Mouse (Mus musculus): ENCODE results near the gene Atf7ip. TPM values are rescaled to one million over a fixed set of nuclear protein-coding genes. Genes with fewer than 3 reads are reported as not detected.

The Atf7ip gene
- polyA plus RNA-seq, 1 experiment from 2014 or later: 47.0 TPM

DNA sequence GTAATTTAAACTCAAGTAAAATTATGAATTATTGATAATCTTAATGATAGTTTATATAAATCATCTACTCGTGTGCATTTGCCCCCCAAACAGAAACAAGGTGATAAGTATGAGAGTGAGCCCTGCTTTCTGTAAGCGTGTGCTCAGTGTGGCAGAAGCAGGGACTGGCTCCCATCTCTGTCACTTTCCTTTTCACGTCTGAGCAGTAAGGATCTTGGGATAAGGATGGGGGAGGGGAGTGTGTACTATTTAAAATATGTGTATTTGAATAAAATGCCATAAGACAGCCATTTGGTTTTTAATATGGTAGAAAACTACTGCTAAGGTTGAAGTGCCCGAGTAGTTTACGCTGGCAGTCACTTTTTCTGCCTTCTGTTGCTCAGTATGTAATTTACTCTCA lies 29.2 kb downstream of the Atf7ip start:
- Histone ChIP-seq H3K4me2 (ENCODE audit: low read length) (peak overlapping the region; percentile 59), H3K4me1 (ENCODE audit: control insufficient read depth in 2 of 2, insufficient read depth in 2 of 2, low read length in 2 of 2) (peaks cover 11 to 43% of the 10 kb centered on the region in 2 experiments), H3K27ac (replicated peaks in 1 of 2; ENCODE audit: control insufficient read depth in 1 of 2, insufficient read depth in 1 of 2, low read depth in 2 of 2, low read length in 2 of 2) (peak overlapping the region; percentile 44 to 64; a peak in 3 of 4 replicates), H3K9me3 (ENCODE audit: control insufficient read depth, low read length) (no peaks in the 10 kb centered on the region), H3K9ac (ENCODE audit: low read length) (peak overlapping the region; percentile 48), H3K4me3 (ENCODE audit: control insufficient read depth in 1 of 2, insufficient read depth in 1 of 2, low read depth in 1 of 2, low read length in 2 of 2) (peak overlapping the region in 1 of 2 experiments; percentile 11; a peak in 1 of 4 replicates), H3K27me3 (ENCODE audit: control insufficient read depth, insufficient read depth, low read length) (no peaks in the 10 kb centered on the region), H3K36me3 (ENCODE audit: control insufficient read depth, insufficient read depth, low read length) (peaks cover 29% of the 10 kb centered on the region)
- no peak for ATAC-seq (ENCODE audit: insufficient number of reproducible peaks, insufficient read depth, low FRiP score, low read depth)
- WGBS: 34% methylated on average over 5 of the region's 5 CpGs

GRCm38 (mm10) chr6:136536121-136536520 lies 30.2 kb downstream of the Atf7ip start:
- peak overlapping the region; percentile 41 to 58 for H3K27ac ChIP-seq (replicated peaks in 1 of 2; ENCODE audit: control insufficient read depth in 1 of 2, insufficient read depth in 1 of 2, low read depth in 2 of 2, low read length in 2 of 2)
- 26% methylated on average over 5 of the region's 5 CpGs for WGBS
- no peak for ATAC-seq (ENCODE audit: insufficient number of reproducible peaks, insufficient read depth, low FRiP score, low read depth)
- H3K9me3 ChIP-seq (ENCODE audit: control insufficient read depth, low read length): no peaks in the 10 kb centered on the region
- H3K36me3 ChIP-seq (ENCODE audit: control insufficient read depth, insufficient read depth, low read length): peaks cover 35% of the 10 kb centered on the region
- peaks cover 14 to 35% of the 10 kb centered on the region in 2 experiments for H3K4me1 ChIP-seq (ENCODE audit: control insufficient read depth in 2 of 2, insufficient read depth in 2 of 2, low read length in 2 of 2)
- H3K9ac ChIP-seq (ENCODE audit: low read length): peak overlapping the region; percentile 35; the same call in 1 of the 2 replicates
- no peaks in the 10 kb centered on the region for H3K27me3 ChIP-seq (ENCODE audit: control insufficient read depth, insufficient read depth, low read length)
- H3K4me3 ChIP-seq (ENCODE audit: control insufficient read depth in 1 of 2, insufficient read depth in 1 of 2, low read depth in 1 of 2, low read length in 2 of 2): no peak overlapping the region
- peak overlapping the region; percentile 59 for H3K4me2 ChIP-seq (ENCODE audit: low read length)

GRCm38 (mm10) chr6:136541350-136541749 lies 35.4 kb downstream of the Atf7ip start:
- Histone ChIP-seq H3K4me2 (ENCODE audit: low read length) (no peak overlapping the region), H3K9me3 (ENCODE audit: control insufficient read depth, low read length) (no peaks in the 10 kb centered on the region), H3K36me3 (ENCODE audit: control insufficient read depth, insufficient read depth, low read length) (peaks cover 35% of the 10 kb centered on the region), H3K4me3 (ENCODE audit: control insufficient read depth in 1 of 2, insufficient read depth in 1 of 2, low read depth in 1 of 2, low read length in 2 of 2) (no peak overlapping the region), H3K27me3 (ENCODE audit: control insufficient read depth, insufficient read depth, low read length) (no peaks in the 10 kb centered on the region), H3K4me1 (ENCODE audit: control insufficient read depth in 2 of 2, insufficient read depth in 2 of 2, low read length in 2 of 2) (peaks cover 10 to 35% of the 10 kb centered on the region in 2 experiments), H3K9ac (ENCODE audit: low read length) (peak overlapping the region; percentile 21; the same call in 1 of the 2 replicates), H3K27ac (replicated peaks in 1 of 2; ENCODE audit: control insufficient read depth in 1 of 2, insufficient read depth in 1 of 2, low read depth in 2 of 2, low read length in 2 of 2) (peak overlapping the region; percentile 33 to 68; a peak in 3 of 4 replicates)
- 74% methylated on average over 5 of the region's 5 CpGs for WGBS
- ATAC-seq (ENCODE audit: insufficient number of reproducible peaks, insufficient read depth, low FRiP score, low read depth): no peak

GRCm38 (mm10) chr6:136542105-136542504 lies 36.1 kb downstream of the Atf7ip start:
- no peaks in the 10 kb centered on the region for H3K27me3 ChIP-seq (ENCODE audit: control insufficient read depth, insufficient read depth, low read length)
- H3K4me1 ChIP-seq (ENCODE audit: control insufficient read depth in 2 of 2, insufficient read depth in 2 of 2, low read length in 2 of 2): peaks cover 10 to 37% of the 10 kb centered on the region in 2 experiments
- WGBS: 88% methylated on average over 1 of the region's 1 CpGs
- H3K4me3 ChIP-seq (ENCODE audit: control insufficient read depth in 1 of 2, insufficient read depth in 1 of 2, low read depth in 1 of 2, low read length in 2 of 2): no peak overlapping the region
- H3K9ac ChIP-seq (ENCODE audit: low read length): peak overlapping the region; percentile 21; the same call in 1 of the 2 replicates
- H3K27ac ChIP-seq (replicated peaks in 1 of 2; ENCODE audit: control insufficient read depth in 1 of 2, insufficient read depth in 1 of 2, low read depth in 2 of 2, low read length in 2 of 2): peak overlapping the region; percentile 49 to 68; a peak in 3 of 4 replicates
- peaks cover 32% of the 10 kb centered on the region for H3K36me3 ChIP-seq (ENCODE audit: control insufficient read depth, insufficient read depth, low read length)
- no peak for ATAC-seq (ENCODE audit: insufficient number of reproducible peaks, insufficient read depth, low FRiP score, low read depth)
- H3K9me3 ChIP-seq (ENCODE audit: control insufficient read depth, low read length): no peaks in the 10 kb centered on the region
- H3K4me2 ChIP-seq (ENCODE audit: low read length): no peak overlapping the region

GRCm38 (mm10) chr6:136543164-136543563 lies 37.2 kb downstream of the Atf7ip start:
- peak overlapping the region; percentile 53 for H3K4me2 ChIP-seq (ENCODE audit: low read length)
- peak overlapping the region; percentile 42 for H3K9ac ChIP-seq (ENCODE audit: low read length)
- peaks cover 12 to 41% of the 10 kb centered on the region in 2 experiments for H3K4me1 ChIP-seq (ENCODE audit: control insufficient read depth in 2 of 2, insufficient read depth in 2 of 2, low read length in 2 of 2)
- peaks cover 24% of the 10 kb centered on the region for H3K36me3 ChIP-seq (ENCODE audit: control insufficient read depth, insufficient read depth, low read length)
- peak overlapping the region; percentile 82 to 87 for H3K27ac ChIP-seq (replicated peaks in 1 of 2; ENCODE audit: control insufficient read depth in 1 of 2, insufficient read depth in 1 of 2, low read depth in 2 of 2, low read length in 2 of 2)
- peak overlapping the region; percentile 5 to 9; a peak in 2 of 4 replicates for H3K4me3 ChIP-seq (ENCODE audit: control insufficient read depth in 1 of 2, insufficient read depth in 1 of 2, low read depth in 1 of 2, low read length in 2 of 2)
- ATAC-seq (ENCODE audit: insufficient number of reproducible peaks, insufficient read depth, low FRiP score, low read depth): peak; percentile 90
- 2% methylated on average over 6 of the region's 6 CpGs for WGBS
- no peaks in the 10 kb centered on the region for H3K9me3 ChIP-seq (ENCODE audit: control insufficient read depth, low read length)
- H3K27me3 ChIP-seq (ENCODE audit: control insufficient read depth, insufficient read depth, low read length): no peaks in the 10 kb centered on the region

- no peak for ATAC-seq (ENCODE audit: insufficient number of reproducible peaks, insufficient read depth, low FRiP score, low read depth)
- no peaks in the 10 kb centered on the region for H3K27me3 ChIP-seq (ENCODE audit: control insufficient read depth, insufficient read depth, low read length)
- H3K9me3 ChIP-seq (ENCODE audit: control insufficient read depth, low read length): no peaks in the 10 kb centered on the region
- no peak overlapping the region for H3K4me3 ChIP-seq (ENCODE audit: control insufficient read depth in 1 of 2, insufficient read depth in 1 of 2, low read depth in 1 of 2, low read length in 2 of 2)
- H3K4me2 ChIP-seq (ENCODE audit: low read length): no peak overlapping the region
- H3K36me3 ChIP-seq (ENCODE audit: control insufficient read depth, insufficient read depth, low read length): peaks cover 4% of the 10 kb centered on the region; the same call in 1 of the 2 replicates
- 79% methylated on average over 11 of the region's 11 CpGs for WGBS
- no peak overlapping the region for H3K9ac ChIP-seq (ENCODE audit: low read length)
- H3K27ac ChIP-seq (replicated peaks in 1 of 2; ENCODE audit: control insufficient read depth in 1 of 2, insufficient read depth in 1 of 2, low read depth in 2 of 2, low read length in 2 of 2): peak overlapping the region; percentile 24 to 45; a peak in 2 of 4 replicates
- peaks cover 13 to 48% of the 10 kb centered on the region in 2 experiments for H3K4me1 ChIP-seq (ENCODE audit: control insufficient read depth in 2 of 2, insufficient read depth in 2 of 2, low read length in 2 of 2)
Observed at GRCm38 (mm10) chr6:136545284-136545870, 39.4 kb downstream of the Atf7ip start.

GRCm38 (mm10) chr6:136546286-136546685 lies 40.3 kb downstream of the Atf7ip start:
- 0 out of 4 replicates have a peak overlapping the region, but pooled peaks of 1 of the 2 experiments have one; percentile 24 for H3K27ac ChIP-seq (replicated peaks in 1 of 2; ENCODE audit: control insufficient read depth in 1 of 2, insufficient read depth in 1 of 2, low read depth in 2 of 2, low read length in 2 of 2)
- ATAC-seq (ENCODE audit: insufficient number of reproducible peaks, insufficient read depth, low FRiP score, low read depth): no peak
- 69% methylated on average over 2 of the region's 2 CpGs for WGBS
- no peak overlapping the region for H3K4me2 ChIP-seq (ENCODE audit: low read length)
- no peak overlapping the region for H3K4me3 ChIP-seq (ENCODE audit: control insufficient read depth in 1 of 2, insufficient read depth in 1 of 2, low read depth in 1 of 2, low read length in 2 of 2)
- no peaks in the 10 kb centered on the region for H3K9me3 ChIP-seq (ENCODE audit: control insufficient read depth, low read length)
- H3K27me3 ChIP-seq (ENCODE audit: control insufficient read depth, insufficient read depth, low read length): no peaks in the 10 kb centered on the region
- H3K4me1 ChIP-seq (ENCODE audit: control insufficient read depth in 2 of 2, insufficient read depth in 2 of 2, low read length in 2 of 2): peaks cover 12 to 47% of the 10 kb centered on the region in 2 experiments
- H3K9ac ChIP-seq (ENCODE audit: low read length): no peak overlapping the region
- H3K36me3 ChIP-seq (ENCODE audit: control insufficient read depth, insufficient read depth, low read length): no peaks in the 10 kb centered on the region

Measured in heart, embryonic 14.5 days (tissue).